15 mouse cellular contexts compared by ENCODE assay signal in genomic region chr2:104335824-104336223, GRCm38 (mm10).
DNase-seq lines count a peak whose midpoint lies in the region; ATAC-seq lines count a peak whose summit lies in the region.
"Had no signal": no experiment of that assay in that cellular context is flagged by ENCODE, and none has a peak within 500 bp of the region (broad histone marks: within the 10 kb centered on the region; RNA-seq: fewer than 3 reads in every experiment).

No protein-coding gene starts in this region.

- H3K4me1 ChIP-seq in forebrain, embryonic 12.5 days, result peaks cover 14% of the 10 kb centered on the region
- no peaks in the 10 kb centered on the region; the same call in 1 of the 2 replicates for H3K4me1 ChIP-seq in forebrain, embryonic 15.5 days
- H3K4me1 ChIP-seq in midbrain, embryonic 11.5 days (ENCODE audit: control insufficient read depth, insufficient read depth, low read length), result no peaks in the 10 kb centered on the region
- peaks cover 4% of the 10 kb centered on the region; the same call in 1 of the 2 replicates for H3K4me1 ChIP-seq in midbrain, embryonic 15.5 days
- H3K4me1 ChIP-seq: heart, embryonic 10.5 days; liver, embryonic 15.5 days had no signal

- 41% methylated on average over 6 of the region's 6 CpGs for WGBS in forebrain, embryonic 12.5 days
- WGBS in forebrain, embryonic 15.5 days, result 26% methylated on average over 6 of the region's 6 CpGs
- 82% methylated on average over 6 of the region's 6 CpGs for WGBS in midbrain, embryonic 11.5 days
- 50% methylated on average over 6 of the region's 6 CpGs for WGBS in midbrain, embryonic 15.5 days

- no peak overlapping the region for H3K9ac ChIP-seq in forebrain, embryonic 12.5 days
- H3K9ac ChIP-seq in forebrain, embryonic 15.5 days (replicated peaks), result no peak overlapping the region
- H3K9ac ChIP-seq in midbrain, embryonic 11.5 days (ENCODE audit: low read length), result no peak overlapping the region
- no peak overlapping the region for H3K9ac ChIP-seq in midbrain, embryonic 15.5 days
- H3K9ac ChIP-seq: liver, embryonic 15.5 days had no signal

- H3K27me3 ChIP-seq in forebrain, embryonic 12.5 days, result no peaks in the 10 kb centered on the region
- H3K27me3 ChIP-seq in forebrain, embryonic 15.5 days, result no peaks in the 10 kb centered on the region
- no peaks in the 10 kb centered on the region for H3K27me3 ChIP-seq in midbrain, embryonic 11.5 days (ENCODE audit: control insufficient read depth, insufficient read depth, low read length)
- no peaks in the 10 kb centered on the region for H3K27me3 ChIP-seq in midbrain, embryonic 15.5 days (replicated peaks)
- H3K27me3 ChIP-seq: liver, embryonic 15.5 days had no signal

- no peaks in the 10 kb centered on the region for H3K9me3 ChIP-seq in forebrain, embryonic 12.5 days
- no peaks in the 10 kb centered on the region for H3K9me3 ChIP-seq in forebrain, embryonic 15.5 days
- no peaks in the 10 kb centered on the region for H3K9me3 ChIP-seq in midbrain, embryonic 11.5 days (ENCODE audit: control insufficient read depth, low read length)
- H3K9me3 ChIP-seq in midbrain, embryonic 15.5 days, result no peaks in the 10 kb centered on the region
- H3K9me3 ChIP-seq: heart, embryonic 10.5 days; liver, embryonic 15.5 days had no signal

- ATAC-seq in forebrain, embryonic 12.5 days (ENCODE audit: low FRiP score), result peak; percentile 49; the same call in 1 of the 2 replicates
- no peak for ATAC-seq in forebrain, embryonic 15.5 days (replicated peaks)
- ATAC-seq in midbrain, embryonic 11.5 days (ENCODE audit: low FRiP score), result no peak
- ATAC-seq in midbrain, embryonic 15.5 days (replicated peaks), result no peak
- ATAC-seq: forebrain, embryonic 16.5 days had no signal

- no peaks in the 10 kb centered on the region for H3K36me3 ChIP-seq in forebrain, embryonic 12.5 days (replicated peaks)
- no peaks in the 10 kb centered on the region for H3K36me3 ChIP-seq in forebrain, embryonic 15.5 days
- no peaks in the 10 kb centered on the region for H3K36me3 ChIP-seq in midbrain, embryonic 11.5 days (ENCODE audit: control insufficient read depth, insufficient read depth, low read length)
- H3K36me3 ChIP-seq in midbrain, embryonic 15.5 days (replicated peaks), result no peaks in the 10 kb centered on the region
- H3K36me3 ChIP-seq: heart, embryonic 10.5 days; liver, embryonic 15.5 days had no signal

- H3K4me2 ChIP-seq in forebrain, embryonic 12.5 days, result no peak overlapping the region
- H3K4me2 ChIP-seq in forebrain, embryonic 15.5 days (replicated peaks), result no peak overlapping the region
- no peak overlapping the region for H3K4me2 ChIP-seq in midbrain, embryonic 11.5 days
- no peak overlapping the region for H3K4me2 ChIP-seq in midbrain, embryonic 15.5 days
- H3K4me2 ChIP-seq: liver, embryonic 15.5 days had no signal

- no peak overlapping the region for H3K27ac ChIP-seq in forebrain, embryonic 12.5 days
- H3K27ac ChIP-seq in forebrain, embryonic 15.5 days (replicated peaks), result no peak overlapping the region
- H3K27ac ChIP-seq in midbrain, embryonic 11.5 days (ENCODE audit: low read depth, low read length), result no peak overlapping the region
- no peak overlapping the region for H3K27ac ChIP-seq in midbrain, embryonic 15.5 days
- H3K27ac ChIP-seq: heart, embryonic 10.5 days; liver, embryonic 15.5 days had no signal

- peak; percentile 23 for DNase-seq in midbrain, embryonic 11.5 days (ENCODE audit: low spot score, missing footprints)
- peak; percentile 26 to 67 for DNase-seq in kidney, adult 8-10 months
- peak; percentile 15 to 61 for DNase-seq in kidney, postnatal 25 days
- no peak for DNase-seq in adrenal gland, postnatal 4 days (ENCODE audit: low spot score in 2 of 2)
- DNase-seq in natural killer cell, adult 2 months (ENCODE audit: low spot score in 2 of 2), result no peak
- DNase-seq: adrenal gland, adult 8-10 months; cerebellum, adult 9-11 months; right cerebral cortex, postnatal 25 days; thymus, postnatal 36 days had no signal

- H3K4me3 ChIP-seq in forebrain, embryonic 12.5 days (replicated peaks), result no peak overlapping the region
- H3K4me3 ChIP-seq in forebrain, embryonic 15.5 days, result no peak overlapping the region
- H3K4me3 ChIP-seq in midbrain, embryonic 11.5 days (ENCODE audit: low read depth, low read length), result no peak overlapping the region
- H3K4me3 ChIP-seq in midbrain, embryonic 15.5 days, result no peak overlapping the region
- H3K4me3 ChIP-seq: heart, embryonic 10.5 days; liver, embryonic 15.5 days had no signal

Comparison
In these comparisons a context has a peak if more than half of its experiments do, and no peak if none do; other contexts are left out.
1. DNase-seq: peak in midbrain, embryonic 11.5 days (single experiment), kidney, adult 8-10 months (2 of 2) and kidney, postnatal 25 days (2 of 2); none in adrenal gland, postnatal 4 days (0 of 2) and natural killer cell, adult 2 months (0 of 2).